Mouse (Mus musculus) erythroblast, embryonic 14.5 days (primary cell): ENCODE measurements around the gene Hps6. TPM values are rescaled to one million over a fixed set of nuclear protein-coding genes. Genes with fewer than 3 reads are reported as not detected.

ENCODE experiments used
- H3K27me3 ChIP-seq: 2 replicates; pipeline ENCODE4 v1.6.1; 2012; ENCODE audit warnings: inconsistent platforms; ENCODE audit not compliant: control insufficient read depth
- H3K36me3 ChIP-seq: 2 replicates; pipeline ENCODE4 v1.6.1; 2012; ENCODE audit warnings: mild to moderate bottlenecking, inconsistent platforms; ENCODE audit not compliant: control insufficient read depth
- H3K4me1 ChIP-seq: 2 replicates; pipeline ENCODE4 v1.6.1; 2012; ENCODE audit warnings: inconsistent platforms; ENCODE audit not compliant: control insufficient read depth
- H3K4me3 ChIP-seq: replicated peaks from 2 replicates; pipeline ENCODE3; 2012; ENCODE audit warnings: moderate library complexity, mild to moderate bottlenecking, inconsistent platforms
- H3K9me3 ChIP-seq: 2 replicates; pipeline ENCODE4 v1.6.1; 2012; ENCODE audit warnings: low read length, inconsistent platforms, mixed read lengths; ENCODE audit not compliant: control insufficient read depth
- GATA1 ChIP-seq: IDR thresholded peaks from 2 replicates; pipeline ENCODE4 v1.6.1; 2012; ENCODE audit warnings: low read length, inconsistent platforms, mixed read lengths
- TAL1 ChIP-seq: IDR thresholded peaks from 3 replicates; pipeline ENCODE4 v1.6.1; 2012; ENCODE audit warnings: low read length, inconsistent platforms, mixed read lengths
- polyA plus RNA-seq: library from polyadenylated mRNA; stranded (reverse); fragments of >175 nt; gene quantifications from 2 replicates; pipeline ENCODE4 v1.2.3, GENCODE M21; 2012

Gene Hps6
- polyA plus RNA-seq, 1 experiment: 0.06 TPM

- Histone ChIP-seq H3K36me3 (peaks cover 7% of the 10 kb centered on the region), H3K4me1 (peaks cover 86% of the 10 kb centered on the region), H3K4me3 (peak overlapping the region; percentile 33), H3K9me3 (no peaks in the 10 kb centered on the region), H3K27me3 (peaks cover 30% of the 10 kb centered on the region)
- TF ChIP-seq GATA1 (no peak), TAL1 (no peak)
Observed at GRCm38 (mm10) chr19:46042476-46043011, 39.2 kb downstream of the Hps6 start.

- TF ChIP-seq GATA1 (no peak), TAL1 (no peak)
- peaks cover 34% of the 10 kb centered on the region for H3K27me3 ChIP-seq
- no peak overlapping the region for H3K4me3 ChIP-seq
- no peaks in the 10 kb centered on the region for H3K9me3 ChIP-seq
- peaks cover 81% of the 10 kb centered on the region for H3K4me1 ChIP-seq
- peaks cover 6% of the 10 kb centered on the region for H3K36me3 ChIP-seq
Observed at GRCm38 (mm10) chr19:46043380-46043779, 40.1 kb downstream of the Hps6 start.

GRCm38 (mm10) chr19:46044271-46044992 is 41.1 kb downstream of the Hps6 start, which contains the start of gene Pprc1:
Pprc1 (plus strand) TSS chr19:46044886.
- H3K27me3 ChIP-seq: peaks cover 37% of the 10 kb centered on the region
- peaks cover 75% of the 10 kb centered on the region for H3K4me1 ChIP-seq
- TF ChIP-seq TAL1 (no peak), GATA1 (no peak)
- peaks cover 4% of the 10 kb centered on the region for H3K36me3 ChIP-seq
- H3K4me3 ChIP-seq: peak within 1 kb of the TSS; percentile 84
- H3K9me3 ChIP-seq: no peaks in the 10 kb centered on the region

- H3K4me3 ChIP-seq: peak within 1 kb of the TSS; percentile 84
- H3K9me3 ChIP-seq: no peaks in the 10 kb centered on the region
- peaks cover 69% of the 10 kb centered on the region for H3K4me1 ChIP-seq
- peaks cover 4% of the 10 kb centered on the region for H3K36me3 ChIP-seq
- TF ChIP-seq TAL1 (no peak), GATA1 (no peak)
- H3K27me3 ChIP-seq: peaks cover 37% of the 10 kb centered on the region
Observed at GRCm38 (mm10) chr19:46044993-46045695, 41.8 kb downstream of the Hps6 start, which contains the start of gene Ldb1. Ldb1 (minus strand) TSS chr19:46045214.

- peaks cover 4% of the 10 kb centered on the region for H3K36me3 ChIP-seq
- TF ChIP-seq TAL1 (no peak), GATA1 (no peak)
- H3K27me3 ChIP-seq: peaks cover 41% of the 10 kb centered on the region
- H3K4me1 ChIP-seq: peaks cover 66% of the 10 kb centered on the region
- H3K9me3 ChIP-seq: no peaks in the 10 kb centered on the region
- peak overlapping the region; percentile 84 for H3K4me3 ChIP-seq
Observed at GRCm38 (mm10) chr19:46045696-46046311, 42.5 kb downstream of the Hps6 start.

GRCm38 (mm10) chr19:46046621-46047025 is 43.3 kb downstream of the Hps6 start:
- no peak for TF ChIP-seq GATA1
- no peak for TF ChIP-seq TAL1
- no peaks in the 10 kb centered on the region for H3K9me3 ChIP-seq

GRCm38 (mm10) chr19:46047426-46047825 is 44.1 kb downstream of the Hps6 start:
- no peaks in the 10 kb centered on the region for H3K9me3 ChIP-seq
- H3K4me1 ChIP-seq: peaks cover 49% of the 10 kb centered on the region

More at GRCm38 (mm10) chr19:46046621-46047025, 43.3 kb downstream of the Hps6 start:
- Histone ChIP-seq H3K4me1 (peaks cover 57% of the 10 kb centered on the region), H3K36me3 (peaks cover 2% of the 10 kb centered on the region; the same call in 1 of the 2 replicates), H3K27me3 (peaks cover 41% of the 10 kb centered on the region), H3K4me3 (no peak overlapping the region)

GRCm38 (mm10) chr19:46049129-46049528 is 45.8 kb downstream of the Hps6 start:
- Histone ChIP-seq H3K4me1 (peaks cover 38% of the 10 kb centered on the region), H3K27me3 (peaks cover 41% of the 10 kb centered on the region), H3K36me3 (no peaks in the 10 kb centered on the region), H3K4me3 (no peak overlapping the region), H3K9me3 (no peaks in the 10 kb centered on the region)
- TF ChIP-seq TAL1: no peak
- no peak for TF ChIP-seq GATA1

More at GRCm38 (mm10) chr19:46047426-46047825, 44.1 kb downstream of the Hps6 start:
- H3K36me3 ChIP-seq: peaks cover under 1% of the 10 kb centered on the region; the same call in 1 of the 2 replicates
- TF ChIP-seq GATA1: no peak
- no peak for TF ChIP-seq TAL1
- no peak overlapping the region for H3K4me3 ChIP-seq
- H3K27me3 ChIP-seq: peaks cover 41% of the 10 kb centered on the region

GRCm38 (mm10) chr19:46050462-46050861 is 47.2 kb downstream of the Hps6 start:
- H3K27me3 ChIP-seq: peaks cover 32% of the 10 kb centered on the region
- H3K4me1 ChIP-seq: peaks cover 27% of the 10 kb centered on the region
- H3K36me3 ChIP-seq: no peaks in the 10 kb centered on the region
- no peaks in the 10 kb centered on the region for H3K9me3 ChIP-seq
- no peak for TF ChIP-seq TAL1
- no peak for TF ChIP-seq GATA1
- H3K4me3 ChIP-seq: no peak overlapping the region

Other genes starting within 250 kb of the Hps6 start
- gene Mgea5, start 219.7 kb upstream of the Hps6 start, polyA plus RNA-seq: 1.9 and 2.3 TPM in 2 replicates
- 0.33 and 0.46 TPM in 2 replicates for gene Kcnip2, start 187.4 kb upstream of the Hps6 start, polyA plus RNA-seq
- gene Armh3, start 5.0 kb upstream of the Hps6 start, polyA plus RNA-seq: 0.07 TPM in 1 of 2 replicates, not detected in the other
- 1.9 and 3.3 TPM in 2 replicates for gene Pprc1, start 41.4 kb downstream of the Hps6 start, polyA plus RNA-seq
- 65.5 and 65.9 TPM in 2 replicates for gene Ldb1, start 41.7 kb downstream of the Hps6 start, polyA plus RNA-seq
- gene Nolc1, start 72.4 kb downstream of the Hps6 start, polyA plus RNA-seq: 3.1 and 3.4 TPM in 2 replicates
- gene Elovl3, start 128.4 kb downstream of the Hps6 start, polyA plus RNA-seq: 0.02 TPM in 1 of 2 replicates, not detected in the other
- gene Pitx3, start 144.8 kb downstream of the Hps6 start, polyA plus RNA-seq: not detected in 2 replicates
- 23.8 and 31.8 TPM in 2 replicates for gene Gbf1, start 149.0 kb downstream of the Hps6 start, polyA plus RNA-seq